Mouse (Mus musculus) kidney, postnatal 0 days (tissue): Measurements from ENCODE around the gene Vps33b. TPM values are rescaled to one million over a fixed set of nuclear protein-coding genes. Genes with fewer than 3 reads are reported as not detected.

Experiments used
- ATAC-seq: fragments of 200-750 bp; cut with Nextera tagmentation; replicated peaks from 2 replicates; pipeline ENCODE4 v1.8.0; 2017; ENCODE audit warnings: low read depth, moderate number of reproducible peaks, moderate TSS enrichment, moderate library complexity; ENCODE audit not compliant: low FRiP score
- DNase-seq: peaks from one replicate; pipeline ENCODE4 v3.0.0-alpha.2; 2016; ENCODE audit warnings: low spot score
- H3K27ac ChIP-seq: fragments of 300-500 bp; sonication (generic); 2 replicates; pipeline ENCODE4 v1.5.1; 2014; ENCODE audit warnings: mild to moderate bottlenecking
- H3K27me3 ChIP-seq: fragments of 300-500 bp; sonication (generic); 2 replicates; pipeline ENCODE4 v1.6.1; 2014; ENCODE audit warnings: low read length, mixed read lengths; ENCODE audit not compliant: insufficient read depth
- H3K36me3 ChIP-seq: fragments of 300-500 bp; sonication (generic); 2 replicates; pipeline ENCODE4 v1.6.1; 2014; ENCODE audit warnings: low read length, mixed read lengths; ENCODE audit not compliant: insufficient read depth
- H3K4me1 ChIP-seq: fragments of 300-500 bp; sonication (generic); replicated peaks from 2 replicates; pipeline ENCODE4 v1.6.1; 2014; ENCODE audit warnings: antibody characterized with exemption, low read length, mixed read lengths; ENCODE audit not compliant: insufficient read depth
- H3K4me2 ChIP-seq: fragments of 300-500 bp; sonication (generic); 2 replicates; pipeline ENCODE4 v1.6.1; 2014; ENCODE audit warnings: mild to moderate bottlenecking, low read length, moderate library complexity, mixed read lengths
- H3K4me3 ChIP-seq: fragments of 300-500 bp; sonication (generic); replicated peaks from 2 replicates; pipeline ENCODE4 v1.5.1; 2014; ENCODE audit warnings: low read depth, low read length
- H3K9ac ChIP-seq: fragments of 300-500 bp; sonication (generic); 2 replicates; pipeline ENCODE4 v1.6.1; 2014; ENCODE audit warnings: low read depth, low read length
- H3K9me3 ChIP-seq: fragments of 300-500 bp; sonication (generic); replicated peaks from 2 replicates; pipeline ENCODE4 v1.6.1; 2016; ENCODE audit warnings: low read length, inconsistent platforms, mixed read lengths
- CTCF ChIP-seq: IDR thresholded peaks from 2 replicates; pipeline ENCODE4 v1.5.1; 2016; ENCODE audit warnings: antibody characterized with exemption, low read depth, mild to moderate bottlenecking, moderate library complexity
- WGBS: fragments of 180-500 bp; shearing (Covaris S2); extraction: QIAGEN DNeasy Blood & Tissue Kit; methylation state at CpG from one replicate; pipeline ENCODE4 v1.1.7; 2014; 5-methylcytosine and 5-hydroxymethylcytosine counted together
- polyA plus RNA-seq: library from polyadenylated mRNA; unstranded; fragments of >200 nt; fragmentation: Nextera tagmentation; extraction: Ambion mirVana; gene quantifications from 2 replicates; pipeline ENCODE4 v1.2.1, GENCODE M21; 2015

Vps33b gene
- polyA plus RNA-seq, 1 experiment from 2014 or later, result 4.9 TPM

DNA sequence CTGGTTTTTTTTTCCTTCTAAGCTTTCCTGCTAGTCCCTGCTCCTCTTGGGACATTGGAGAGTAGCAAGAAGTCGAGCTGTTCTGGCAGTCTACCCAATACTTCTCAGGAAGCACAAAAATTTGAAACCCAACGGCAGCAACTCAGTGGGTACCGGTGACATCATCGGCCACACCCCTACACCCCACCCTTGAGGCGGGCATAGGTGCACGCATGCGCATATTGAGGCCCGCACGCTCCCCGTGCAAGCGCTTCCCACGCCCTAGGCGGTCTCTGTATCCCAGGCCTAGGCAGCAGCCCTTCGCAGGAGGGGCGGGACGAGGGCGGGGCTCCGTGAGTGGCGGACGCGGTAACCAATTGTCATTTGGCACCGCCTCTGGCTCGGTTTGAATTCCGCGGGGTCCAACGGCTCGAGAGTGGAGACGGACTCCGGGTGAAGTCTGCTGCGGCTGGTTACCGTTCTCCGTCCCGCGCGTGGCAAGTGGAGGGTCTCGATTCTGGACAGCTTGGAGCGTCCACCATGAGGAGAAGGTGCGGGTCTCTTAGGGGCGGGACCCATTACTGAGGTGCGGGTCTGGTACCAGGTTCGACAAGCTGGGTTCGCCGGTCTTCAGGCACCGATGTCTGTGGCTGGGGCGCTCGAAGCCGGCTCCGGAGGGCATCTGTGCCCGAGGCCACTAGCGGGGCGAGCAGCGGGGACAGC is 24.8 kb downstream of the Vps33b start, which contains the start of gene Prc1:
Gene Prc1 (plus strand): TSS at position 389 of the 702 bp plus-strand sequence.
- ATAC-seq (peak; percentile 99), DNase-seq (peak; percentile 98)
- no peaks in the 10 kb centered on the region for H3K4me1 ChIP-seq
- WGBS, result under 1% methylated on average over 52 of the region's 52 CpGs
- no peaks in the 10 kb centered on the region for H3K9me3 ChIP-seq
- peak within 1 kb of the TSS; percentile 75 for H3K9ac ChIP-seq
- peak within 1 kb of the TSS; percentile 87 for H3K4me2 ChIP-seq
- H3K27me3 ChIP-seq, result no peaks in the 10 kb centered on the region
- TF ChIP-seq CTCF, result no peak
- H3K4me3 ChIP-seq, result peak within 1 kb of the TSS; percentile 73
- H3K27ac ChIP-seq, result peak within 1 kb of the TSS; percentile 71
- 0 out of 2 replicates have a peak, but pooled peaks cover 3% of the 10 kb centered on the region for H3K36me3 ChIP-seq

DNA sequence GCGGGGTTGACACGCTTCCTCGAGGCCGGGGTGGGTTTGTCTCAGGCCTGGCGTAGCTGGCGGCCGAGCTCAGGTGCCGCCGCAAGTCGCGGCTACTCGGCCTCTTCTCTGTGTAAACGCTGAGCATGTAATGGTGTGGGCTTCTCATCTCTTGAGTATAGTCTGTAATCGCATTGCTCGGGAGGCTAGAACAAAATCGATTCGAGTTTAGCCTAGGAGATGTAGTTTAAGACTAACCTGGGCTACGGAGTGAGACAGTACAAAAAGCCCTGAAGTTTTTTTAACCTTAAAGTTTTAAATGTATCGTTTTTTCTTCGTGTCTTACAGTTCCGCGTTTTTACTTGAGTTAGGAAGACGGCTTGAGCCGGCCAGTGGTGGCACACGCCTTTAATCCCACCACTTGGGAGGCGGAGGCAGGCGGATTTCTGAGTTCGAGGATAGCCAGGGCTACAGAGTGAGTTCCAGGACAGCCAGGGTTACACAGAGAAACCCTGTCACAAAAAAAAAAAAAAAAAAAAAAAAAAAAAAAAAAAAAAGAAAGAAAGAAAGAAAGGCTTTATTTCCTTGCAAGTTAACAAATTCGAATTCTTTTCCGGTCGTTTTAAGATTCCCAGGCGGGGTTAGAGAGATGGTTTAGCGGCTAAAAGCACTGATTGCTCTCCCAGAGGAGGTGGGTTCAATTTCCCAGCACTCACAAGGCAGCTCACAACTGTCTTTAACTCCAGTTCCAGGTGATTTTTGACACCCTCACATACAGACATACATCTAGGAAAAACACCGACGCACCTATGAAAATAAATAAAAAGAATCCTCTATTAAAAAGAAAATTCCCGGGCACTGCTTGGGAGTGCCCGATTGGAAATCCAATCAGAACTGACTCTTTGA is 25.6 kb downstream of the Vps33b start:
- Histone ChIP-seq H3K27ac (peak overlapping the region; percentile 71; the same call in 1 of the 2 replicates), H3K9me3 (no peaks in the 10 kb centered on the region), H3K4me1 (no peaks in the 10 kb centered on the region), H3K36me3 (0 out of 2 replicates have a peak, but pooled peaks cover 6% of the 10 kb centered on the region), H3K4me2 (peak overlapping the region; percentile 87), H3K4me3 (peak overlapping the region; percentile 73), H3K27me3 (no peaks in the 10 kb centered on the region), H3K9ac (peak overlapping the region; percentile 75)
- DNase-seq, result peak; percentile 59
- no peak for TF ChIP-seq CTCF
- WGBS, result 7% methylated on average over 37 of the region's 37 CpGs
- ATAC-seq, result peak; percentile 57

DNA sequence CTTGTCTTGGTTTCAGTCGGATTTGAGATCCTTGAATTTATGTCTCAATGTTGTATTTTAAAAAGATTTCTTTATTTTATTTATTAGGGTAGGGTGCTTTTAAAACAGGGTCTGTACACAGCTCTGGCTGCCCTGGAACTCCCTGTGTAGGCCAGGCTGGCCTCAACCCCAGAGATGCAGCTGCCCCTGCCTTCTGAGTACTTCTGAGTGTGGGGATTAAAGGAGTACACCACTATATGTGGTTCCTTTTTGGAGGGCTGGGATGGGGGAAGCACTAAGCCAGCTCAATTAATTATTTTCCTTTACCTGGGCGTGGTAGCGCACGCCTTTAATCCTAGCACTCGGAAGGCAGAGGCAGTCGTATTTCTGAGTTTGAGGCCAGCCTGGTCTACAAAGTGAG is 27.0 kb downstream of the Vps33b start:
- no peak overlapping the region for H3K27ac ChIP-seq
- no peaks in the 10 kb centered on the region for H3K27me3 ChIP-seq
- peaks cover 12% of the 10 kb centered on the region for H3K36me3 ChIP-seq
- no peaks in the 10 kb centered on the region for H3K9me3 ChIP-seq
- WGBS, result 91% methylated on average over 6 of the region's 6 CpGs
- no peak for ATAC-seq
- no peak overlapping the region for H3K9ac ChIP-seq
- TF ChIP-seq CTCF, result no peak
- no peak overlapping the region for H3K4me3 ChIP-seq
- DNase-seq, result no peak
- no peak overlapping the region for H3K4me2 ChIP-seq
- no peaks in the 10 kb centered on the region for H3K4me1 ChIP-seq

DNA sequence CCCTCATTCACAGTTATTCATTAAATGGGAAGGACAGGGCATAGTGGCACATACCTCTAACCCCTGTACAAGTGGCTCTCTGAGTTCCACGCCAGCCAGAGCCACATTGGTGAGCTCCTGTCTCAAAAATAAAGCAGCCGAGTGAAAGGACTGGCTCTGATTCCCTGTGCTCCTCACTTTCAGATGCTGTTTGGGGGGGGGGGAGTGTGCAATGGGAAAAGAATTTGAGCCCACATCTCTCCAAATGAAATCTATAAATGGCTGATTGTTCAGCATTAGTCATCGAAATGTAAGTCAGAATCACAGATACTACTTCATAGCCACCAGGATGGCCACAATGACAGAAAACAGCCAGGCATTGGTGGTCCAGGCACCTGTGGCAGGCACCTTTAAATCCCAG is 27.6 kb downstream of the Vps33b start:
- no peak overlapping the region for H3K4me2 ChIP-seq
- 77% methylated on average over 3 of the region's 3 CpGs for WGBS
- H3K36me3 ChIP-seq, result peaks cover 17% of the 10 kb centered on the region
- no peaks in the 10 kb centered on the region for H3K4me1 ChIP-seq
- DNase-seq, result no peak
- H3K9ac ChIP-seq, result no peak overlapping the region
- no peaks in the 10 kb centered on the region for H3K27me3 ChIP-seq
- no peak for TF ChIP-seq CTCF
- H3K9me3 ChIP-seq, result no peaks in the 10 kb centered on the region
- H3K4me3 ChIP-seq, result no peak overlapping the region
- ATAC-seq, result no peak
- no peak overlapping the region for H3K27ac ChIP-seq

DNA sequence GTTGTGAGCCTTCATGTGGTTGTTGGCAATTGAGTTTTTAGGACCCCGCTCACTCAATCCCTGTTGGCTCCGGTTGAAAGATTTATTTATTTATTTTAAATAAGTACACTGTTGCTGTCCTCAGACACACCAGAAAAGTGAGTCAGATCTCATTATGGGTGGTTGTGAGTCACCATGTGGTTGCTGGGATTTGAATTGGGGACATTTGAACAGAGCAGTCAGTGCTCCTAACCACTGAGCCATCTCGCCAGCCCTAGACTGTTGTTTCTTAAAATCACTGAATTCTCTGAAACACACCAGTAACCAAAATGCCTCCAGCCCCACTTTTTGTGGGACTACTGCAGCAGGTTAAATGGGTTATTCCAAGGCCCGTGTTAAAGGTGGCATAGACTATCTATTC is 29.3 kb downstream of the Vps33b start:
- Histone ChIP-seq H3K36me3 (peaks cover 25% of the 10 kb centered on the region), H3K9ac (no peak overlapping the region), H3K27ac (no peak overlapping the region), H3K27me3 (no peaks in the 10 kb centered on the region), H3K4me2 (no peak overlapping the region), H3K4me3 (no peak overlapping the region), H3K9me3 (no peaks in the 10 kb centered on the region), H3K4me1 (no peaks in the 10 kb centered on the region)
- WGBS, result 91% methylated on average over 4 of the region's 4 CpGs
- no peak for ATAC-seq
- TF ChIP-seq CTCF, result no peak
- no peak for DNase-seq

DNA sequence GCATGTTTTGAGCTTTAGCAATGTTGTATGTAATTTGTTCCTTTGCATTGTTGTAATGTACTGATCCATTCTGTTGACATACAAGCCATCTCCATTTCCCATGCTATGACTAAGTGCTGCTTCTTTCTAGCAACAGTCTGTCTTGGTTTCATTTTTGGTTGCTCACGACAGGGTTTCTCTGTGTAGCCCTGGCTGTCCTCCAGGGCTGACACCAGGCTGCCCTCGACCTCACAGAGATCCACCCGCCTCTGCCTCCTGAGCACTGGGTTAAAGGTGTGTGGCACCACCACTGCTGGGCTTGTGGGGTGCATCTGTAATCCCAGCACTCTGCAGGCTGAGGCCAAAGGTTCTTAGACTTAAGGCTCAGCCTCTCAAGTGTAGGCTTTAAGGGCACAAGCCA is 30.1 kb downstream of the Vps33b start:
- Histone ChIP-seq H3K27ac (no peak overlapping the region), H3K9ac (no peak overlapping the region), H3K9me3 (no peaks in the 10 kb centered on the region), H3K27me3 (no peaks in the 10 kb centered on the region), H3K36me3 (peaks cover 30% of the 10 kb centered on the region), H3K4me3 (no peak overlapping the region), H3K4me2 (no peak overlapping the region), H3K4me1 (no peaks in the 10 kb centered on the region)
- DNase-seq (no peak), ATAC-seq (no peak)
- TF ChIP-seq CTCF, result no peak
- WGBS, result 86% methylated on average over 3 of the region's 3 CpGs
